Mouse (Mus musculus) CH12.LX (cell line): ENCODE results near the gene Adat3.

ENCODE experiments used
- CTCF ChIP-seq, 2 experiments: IDR thresholded peaks in 1 of 2; conservative IDR thresholded peaks in 1 of 2; 2 replicates each; pipeline ENCODE4 v1.5.1; 2011 to 2012; ENCODE audit warnings: low read depth in 2 of 2, low read length in 2 of 2, improper control_type of control experiment in 1 of 2, inconsistent platforms in 1 of 2, mild to moderate bottlenecking in 1 of 2, moderate library complexity in 1 of 2
- ELF1 ChIP-seq: IDR thresholded peaks from 2 replicates; pipeline ENCODE4 v1.6.1; 2014; ENCODE audit warnings: low read depth, mild to moderate bottlenecking, inconsistent platforms, low read length, improper control_type of control experiment
- GABPA ChIP-seq: IDR thresholded peaks from 2 replicates; pipeline ENCODE4 v1.6.1; 2012; ENCODE audit warnings: low read depth, low read length, improper control_type of control experiment, inconsistent platforms; ENCODE audit not compliant: insufficient replicate concordance
- MAZ ChIP-seq: IDR thresholded peaks from 2 replicates; pipeline ENCODE4 v1.6.1; 2012; ENCODE audit warnings: low read depth, mild to moderate bottlenecking, inconsistent platforms, low read length, improper control_type of control experiment, moderate library complexity
- MEF2A ChIP-seq: IDR thresholded peaks from 2 replicates; pipeline ENCODE4 v1.6.1; 2014; ENCODE audit warnings: low read depth, mild to moderate bottlenecking, inconsistent platforms, low read length, improper control_type of control experiment, borderline replicate concordance
- POLR2A ChIP-seq: IDR thresholded peaks from 2 replicates; pipeline ENCODE4 v1.6.1; 2011; ENCODE audit warnings: low read depth, mild to moderate bottlenecking, improper control_type of control experiment, low read length
- SMC3 ChIP-seq: IDR thresholded peaks from 2 replicates; pipeline ENCODE4 v1.6.1; 2011; ENCODE audit warnings: low read depth, low read length, improper control_type of control experiment
- ZMIZ1 ChIP-seq: IDR thresholded peaks from 2 replicates; pipeline ENCODE4 v1.6.1; 2012; ENCODE audit warnings: low read depth, mild to moderate bottlenecking, inconsistent platforms, low read length, improper control_type of control experiment

- TF ChIP-seq POLR2A (no peak), SMC3 (no peak), ZMIZ1 (no peak), MEF2A (no peak), MAZ (no peak), CTCF (conservative IDR thresholded peaks at IDR 0.05 in 1 of 2, IDR thresholded peaks at IDR 0.05 in 1 of 2; ENCODE audit: low read depth in 2 of 2, low read length in 2 of 2) (no peak), GABPA (no peak), ELF1 (0 out of 2 replicates have a peak, but pooled peaks have one; percentile 1)
Observed at GRCm38 (mm10) chr10:80656863-80657623, 54.4 kb downstream of the Adat3 start, which contains the start of gene Btbd2.
